Mouse (Mus musculus) liver, embryonic 15.5 days (tissue): ENCODE measurements around the gene Rsad2. TPM values are rescaled to one million over a fixed set of nuclear protein-coding genes. Genes with fewer than 3 reads are reported as not detected.

Experiments
- ATAC-seq: fragments of 200-750 bp; cut with Nextera tagmentation; 2 replicates; pipeline ENCODE4 v1.8.0; 2017; ENCODE audit warnings: moderate number of reproducible peaks, mild to moderate bottlenecking, moderate library complexity; ENCODE audit not compliant: insufficient read depth
- H3K27ac ChIP-seq: fragments of 300-500 bp; sonication (generic); replicated peaks from 2 replicates; pipeline ENCODE4 v1.5.1; 2015; ENCODE audit warnings: mild to moderate bottlenecking, inconsistent platforms
- H3K27me3 ChIP-seq: fragments of 300-500 bp; sonication (generic); 2 replicates; pipeline ENCODE4 v1.6.1; 2015; ENCODE audit warnings: mild to moderate bottlenecking, inconsistent platforms
- H3K36me3 ChIP-seq: fragments of 300-500 bp; sonication (generic); replicated peaks from 2 replicates; pipeline ENCODE4 v1.6.1; 2015; ENCODE audit warnings: moderate library complexity, mild to moderate bottlenecking, inconsistent platforms
- H3K4me1 ChIP-seq: fragments of 300-500 bp; sonication (generic); replicated peaks from 2 replicates; pipeline ENCODE4 v1.6.1; 2015; ENCODE audit warnings: inconsistent platforms
- H3K4me2 ChIP-seq: fragments of 300-500 bp; sonication (generic); 2 replicates; pipeline ENCODE4 v1.6.1; 2015; ENCODE audit warnings: moderate library complexity, mild to moderate bottlenecking, inconsistent platforms
- H3K4me3 ChIP-seq: fragments of 300-500 bp; sonication (generic); replicated peaks from 2 replicates; pipeline ENCODE4 v1.5.1; 2015; ENCODE audit warnings: mild to moderate bottlenecking, inconsistent platforms
- H3K9ac ChIP-seq: fragments of 300-500 bp; sonication (generic); 2 replicates; pipeline ENCODE4 v1.6.1; 2015; ENCODE audit warnings: moderate library complexity, mild to moderate bottlenecking, inconsistent platforms
- H3K9me3 ChIP-seq: fragments of 300-500 bp; sonication (generic); replicated peaks from 2 replicates; pipeline ENCODE4 v1.6.1; 2016; ENCODE audit warnings: inconsistent platforms
- WGBS: fragments of 180-500 bp; shearing (Covaris S2); methylation state at CpG from one replicate; pipeline ENCODE4 v1.1.7; 2015; ENCODE audit warnings: mixed read lengths; ENCODE audit not compliant: insufficient replicate concordance; 5-methylcytosine and 5-hydroxymethylcytosine counted together
- polyA plus RNA-seq: library from polyadenylated mRNA; unstranded; fragments of >200 nt; fragmentation: Nextera tagmentation; extraction: Ambion mirVana; gene quantifications from 2 replicates; pipeline ENCODE4 v1.2.1, GENCODE M21; 2015

Gene Rsad2
- polyA plus RNA-seq, 1 experiment from 2014 or later: 9.6 TPM

GRCm38 (mm10) chr12:26471376-26471775 lies 15.1 kb upstream of the Rsad2 start:
- Histone ChIP-seq H3K36me3 (no peaks in the 10 kb centered on the region; the same call in 1 of the 2 replicates), H3K9me3 (no peaks in the 10 kb centered on the region), H3K27ac (peak overlapping the region; percentile 93), H3K4me1 (peaks cover 74% of the 10 kb centered on the region), H3K4me3 (peak overlapping the region; percentile 84), H3K4me2 (peak overlapping the region; percentile 98), H3K27me3 (no peaks in the 10 kb centered on the region), H3K9ac (peak overlapping the region; percentile 16; the same call in 1 of the 2 replicates)
- no peak for ATAC-seq
- 56% methylated on average over 3 of the region's 3 CpGs for WGBS

GRCm38 (mm10) chr12:26470042-26470409 lies 13.8 kb upstream of the Rsad2 start:
- Histone ChIP-seq H3K9ac (peak overlapping the region; percentile 88), H3K4me1 (peaks cover 69% of the 10 kb centered on the region), H3K27ac (peak overlapping the region; percentile 93), H3K4me3 (peak overlapping the region; percentile 84), H3K36me3 (no peaks in the 10 kb centered on the region; the same call in 1 of the 2 replicates), H3K4me2 (peak overlapping the region; percentile 98), H3K9me3 (no peaks in the 10 kb centered on the region), H3K27me3 (no peaks in the 10 kb centered on the region)
- no peak for ATAC-seq
- WGBS: 17% methylated on average over 6 of the region's 6 CpGs

GRCm38 (mm10) chr12:26469098-26470041 lies 13.1 kb upstream of the Rsad2 start, which contains the start of gene Cmpk2:
Cmpk2 (plus strand) TSS chr12:26469204.
- Histone ChIP-seq H3K4me3 (peak within 1 kb of the TSS; percentile 84), H3K9me3 (no peaks in the 10 kb centered on the region), H3K4me1 (peaks cover 65% of the 10 kb centered on the region), H3K36me3 (no peaks in the 10 kb centered on the region), H3K4me2 (peak within 1 kb of the TSS; percentile 98), H3K27ac (peak within 1 kb of the TSS; percentile 93), H3K9ac (peak within 1 kb of the TSS; percentile 88), H3K27me3 (no peaks in the 10 kb centered on the region)
- under 1% methylated on average over 69 of the region's 69 CpGs for WGBS
- peak; percentile 46 for ATAC-seq

- WGBS: 59% methylated on average over 5 of the region's 5 CpGs
- ATAC-seq: no peak
- Histone ChIP-seq H3K4me2 (no peak overlapping the region), H3K27me3 (no peaks in the 10 kb centered on the region; the same call in 1 of the 2 replicates), H3K4me3 (no peak overlapping the region), H3K27ac (no peak overlapping the region), H3K9ac (no peak overlapping the region), H3K4me1 (peaks cover 27% of the 10 kb centered on the region), H3K9me3 (no peaks in the 10 kb centered on the region), H3K36me3 (no peaks in the 10 kb centered on the region)
These were observed 9.3 kb upstream of the Rsad2 start for GRCm38 (mm10) chr12:26465600-26465999.

GRCm38 (mm10) chr12:26460091-26460490 lies 3.8 kb upstream of the Rsad2 start:
- Histone ChIP-seq H3K9ac (no peak overlapping the region), H3K36me3 (no peaks in the 10 kb centered on the region), H3K4me1 (peaks cover 10% of the 10 kb centered on the region), H3K27me3 (no peaks in the 10 kb centered on the region; the same call in 1 of the 2 replicates), H3K27ac (no peak overlapping the region), H3K4me3 (no peak overlapping the region), H3K9me3 (no peaks in the 10 kb centered on the region), H3K4me2 (0 out of 2 replicates have a peak overlapping the region, but pooled peaks have one; percentile 1)
- ATAC-seq: no peak
- WGBS: 12% methylated on average over 2 of the region's 2 CpGs

GRCm38 (mm10) chr12:26454682-26455081 lies 1.6 kb downstream of the Rsad2 start:
- Histone ChIP-seq H3K9ac (no peak overlapping the region), H3K4me2 (no peak overlapping the region)

GRCm38 (mm10) chr12:26452951-26453350 lies 3.3 kb downstream of the Rsad2 start:
- no peak overlapping the region for H3K9ac ChIP-seq
- H3K4me3 ChIP-seq: no peak overlapping the region
- no peak for ATAC-seq
- peaks cover 25% of the 10 kb centered on the region for H3K4me1 ChIP-seq
- no peaks in the 10 kb centered on the region for H3K27me3 ChIP-seq
- WGBS: 13% methylated on average over 4 of the region's 4 CpGs
- no peaks in the 10 kb centered on the region for H3K9me3 ChIP-seq
- no peak overlapping the region for H3K4me2 ChIP-seq
- no peak overlapping the region for H3K27ac ChIP-seq
- no peaks in the 10 kb centered on the region for H3K36me3 ChIP-seq

More at GRCm38 (mm10) chr12:26454682-26455081, 1.6 kb downstream of the Rsad2 start:
- Histone ChIP-seq H3K9me3 (no peaks in the 10 kb centered on the region), H3K4me1 (peaks cover 25% of the 10 kb centered on the region), H3K27ac (no peak overlapping the region), H3K36me3 (no peaks in the 10 kb centered on the region), H3K4me3 (peak overlapping the region; percentile 30; the same call in 1 of the 2 replicates), H3K27me3 (no peaks in the 10 kb centered on the region)
- ATAC-seq: no peak
- WGBS: 26% methylated on average over 5 of the region's 5 CpGs

GRCm38 (mm10) chr12:26451150-26451549 lies 5.1 kb downstream of the Rsad2 start:
- no peak overlapping the region for H3K9ac ChIP-seq
- H3K4me2 ChIP-seq: no peak overlapping the region
- H3K36me3 ChIP-seq: no peaks in the 10 kb centered on the region
- no peak overlapping the region for H3K4me3 ChIP-seq
- no peak overlapping the region for H3K27ac ChIP-seq
- no peak for ATAC-seq
- peaks cover 20% of the 10 kb centered on the region for H3K4me1 ChIP-seq
- no peaks in the 10 kb centered on the region for H3K27me3 ChIP-seq
- WGBS: 9% methylated on average over 1 of the region's 1 CpGs
- H3K9me3 ChIP-seq: no peaks in the 10 kb centered on the region

GRCm38 (mm10) chr12:26449483-26449882 lies 6.8 kb downstream of the Rsad2 start:
- H3K27ac ChIP-seq: no peak overlapping the region
- H3K9ac ChIP-seq: no peak overlapping the region
- H3K4me2 ChIP-seq: no peak overlapping the region
- no peaks in the 10 kb centered on the region for H3K9me3 ChIP-seq
- H3K4me3 ChIP-seq: no peak overlapping the region
- H3K4me1 ChIP-seq: peaks cover 12% of the 10 kb centered on the region
- H3K36me3 ChIP-seq: no peaks in the 10 kb centered on the region
- H3K27me3 ChIP-seq: no peaks in the 10 kb centered on the region
- no peak for ATAC-seq
- WGBS: 71% methylated on average over 2 of the region's 2 CpGs

GRCm38 (mm10) chr12:26446377-26447045 lies 9.7 kb downstream of the Rsad2 start:
- no peaks in the 10 kb centered on the region for H3K9me3 ChIP-seq
- H3K27ac ChIP-seq: no peak overlapping the region
- WGBS: 61% methylated on average over 4 of the region's 4 CpGs
- no peak for ATAC-seq
- peaks cover 4% of the 10 kb centered on the region for H3K4me1 ChIP-seq
- H3K36me3 ChIP-seq: no peaks in the 10 kb centered on the region
- no peak overlapping the region for H3K9ac ChIP-seq
- H3K4me3 ChIP-seq: no peak overlapping the region
- no peaks in the 10 kb centered on the region for H3K27me3 ChIP-seq
- H3K4me2 ChIP-seq: no peak overlapping the region

GRCm38 (mm10) chr12:26444511-26444910 lies 11.7 kb downstream of the Rsad2 start:
- Histone ChIP-seq H3K36me3 (no peaks in the 10 kb centered on the region), H3K4me1 (no peaks in the 10 kb centered on the region), H3K4me2 (no peak overlapping the region), H3K9me3 (no peaks in the 10 kb centered on the region), H3K27me3 (no peaks in the 10 kb centered on the region), H3K27ac (no peak overlapping the region), H3K4me3 (no peak overlapping the region), H3K9ac (no peak overlapping the region)
- WGBS: 78% methylated on average over 2 of the region's 2 CpGs
- no peak for ATAC-seq
